Mouse (Mus musculus) myocyte (in vitro differentiated cells): ENCODE data around the gene Ccdc51.

Experiments used
- CEBPB ChIP-seq: IDR thresholded peaks from 2 replicates; pipeline ENCODE4 v1.6.1; 2011; ENCODE audit warnings: mild to moderate bottlenecking, moderate library complexity; ENCODE audit not compliant: poor library complexity, insufficient read depth, severe bottlenecking
- E2F4 ChIP-seq: IDR thresholded peaks from one replicate; pipeline ENCODE4 v1.6.1; 2011; ENCODE audit warnings: mild to moderate bottlenecking, control low read depth, moderate library complexity; ENCODE audit not compliant: insufficient read depth
- MAX ChIP-seq: IDR thresholded peaks from one replicate; pipeline ENCODE4 v1.6.1; 2011; ENCODE audit warnings: low read depth, mild to moderate bottlenecking, control low read depth
- MYOD1 ChIP-seq, 3 experiments: IDR thresholded peaks; one replicate each; pipeline ENCODE4 v1.6.1; 2011; ENCODE audit warnings: control low read depth in 2 of 3, low read depth in 2 of 3, mild to moderate bottlenecking in 2 of 3, moderate library complexity in 1 of 3; ENCODE audit not compliant: insufficient read length in 2 of 3, control insufficient read depth in 1 of 3
- POLR2A ChIP-seq: IDR thresholded peaks from one replicate; pipeline ENCODE4 v1.6.1; 2011; ENCODE audit warnings: low read depth, mild to moderate bottlenecking, control low read depth, moderate library complexity; ENCODE audit not compliant: insufficient read length
- POLR2AphosphoS2 ChIP-seq: IDR thresholded peaks from one replicate; pipeline ENCODE4 v1.6.1; 2011; ENCODE audit warnings: low read depth, control low read depth; ENCODE audit not compliant: insufficient read length
- SRF ChIP-seq: IDR thresholded peaks from one replicate; pipeline ENCODE4 v1.6.1; 2011; ENCODE audit warnings: low read depth; ENCODE audit not compliant: control insufficient read depth, insufficient read length

GRCm38 (mm10) chr9:109073661-109074573 is 8.4 kb upstream of the Ccdc51 start, which contains the start of gene Atrip:
- no peak for TF ChIP-seq CEBPB
- TF ChIP-seq POLR2A, result peak; percentile 93
- TF ChIP-seq E2F4, result no peak
- TF ChIP-seq MAX, result no peak
- TF ChIP-seq MYOD1 (IDR thresholded peaks at IDR 0.05; ENCODE audit: control insufficient read depth in 1 of 3, insufficient read length in 2 of 3, low read depth in 2 of 3), result no peak
- TF ChIP-seq SRF, result peak; percentile 76
- TF ChIP-seq POLR2AphosphoS2, result peak; percentile 97
